Comparison of ENCODE assay signal across 16 mouse cellular contexts in the genomic region with DNA sequence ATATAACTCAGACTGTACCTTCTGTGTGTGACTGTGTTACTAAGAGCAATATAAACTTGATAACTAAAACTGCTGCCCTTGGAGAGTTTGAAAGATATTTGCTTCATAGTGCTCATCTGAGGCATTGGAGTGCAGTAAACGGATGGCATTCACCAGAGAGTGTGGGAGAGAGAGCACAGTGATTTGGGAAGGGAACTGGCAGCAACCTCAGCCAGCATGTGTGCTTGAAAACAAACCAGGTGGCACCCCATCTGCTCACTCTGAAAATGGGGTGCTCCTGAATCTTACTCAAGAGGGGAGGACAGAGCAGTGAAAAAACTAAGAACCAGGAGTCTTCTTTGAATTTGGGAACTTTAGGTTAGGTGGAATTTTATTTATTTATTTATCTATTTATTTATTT. TPM values are rescaled to one million over a fixed set of nuclear protein-coding genes. Genes with fewer than 3 reads are reported as not detected.
DNase-seq lines count a peak whose midpoint lies in the region; ATAC-seq lines count a peak whose summit lies in the region.
"Had no signal": no experiment of that assay in that cellular context is flagged by ENCODE, and none has a peak within 500 bp of the region (broad histone marks: within the 10 kb centered on the region; RNA-seq: fewer than 3 reads in every experiment).

No protein-coding gene starts in this region.

- no peak overlapping the region for H3K9ac ChIP-seq in forebrain, embryonic 15.5 days (replicated peaks)
- H3K9ac ChIP-seq in forebrain, embryonic 11.5 days (ENCODE audit: low read length), result no peak overlapping the region
- H3K9ac ChIP-seq in forebrain, embryonic 16.5 days (replicated peaks; ENCODE audit: low read depth, low read length), result no peak overlapping the region
- H3K9ac ChIP-seq: hindbrain, embryonic 12.5 days; intestine, embryonic 15.5 days; liver, embryonic 14.5 days; neural tube, embryonic 12.5 days had no signal

- peaks cover 25% of the 10 kb centered on the region for H3K36me3 ChIP-seq in forebrain, embryonic 15.5 days
- H3K36me3 ChIP-seq in forebrain, embryonic 11.5 days (ENCODE audit: control insufficient read depth, insufficient read depth, low read length), result peaks cover 6% of the 10 kb centered on the region; the same call in 1 of the 2 replicates
- H3K36me3 ChIP-seq in forebrain, embryonic 16.5 days (ENCODE audit: control insufficient read depth, insufficient read depth), result peaks cover 3% of the 10 kb centered on the region
- H3K36me3 ChIP-seq: intestine, embryonic 15.5 days had no signal

- H3K27me3 ChIP-seq in forebrain, embryonic 15.5 days, result no peaks in the 10 kb centered on the region
- H3K27me3 ChIP-seq in forebrain, embryonic 11.5 days (ENCODE audit: control insufficient read depth, insufficient read depth, low read length), result no peaks in the 10 kb centered on the region
- H3K27me3 ChIP-seq in forebrain, embryonic 16.5 days (replicated peaks; ENCODE audit: control insufficient read depth, insufficient read depth, low read length), result no peaks in the 10 kb centered on the region
- H3K27me3 ChIP-seq: hindbrain, embryonic 12.5 days; intestine, embryonic 15.5 days; neural tube, embryonic 12.5 days had no signal

- peak; percentile 88 for ATAC-seq in forebrain, embryonic 15.5 days (replicated peaks)
- ATAC-seq in forebrain, embryonic 11.5 days (replicated peaks; ENCODE audit: low FRiP score), result no peak
- ATAC-seq in forebrain, embryonic 16.5 days, result peak; percentile 88
- ATAC-seq: intestine, embryonic 15.5 days had no signal

- no peak overlapping the region for H3K4me3 ChIP-seq in forebrain, embryonic 15.5 days
- H3K4me3 ChIP-seq in forebrain, embryonic 11.5 days (ENCODE audit: low read depth, low read length), result no peak overlapping the region
- no peak overlapping the region for H3K4me3 ChIP-seq in forebrain, embryonic 16.5 days (replicated peaks; ENCODE audit: low read length)
- H3K4me3 ChIP-seq: hindbrain, embryonic 12.5 days; intestine, embryonic 15.5 days; limb, embryonic 10.5 days; neural tube, embryonic 12.5 days had no signal

- 65% methylated on average over 1 of the region's 1 CpGs for WGBS in forebrain, embryonic 15.5 days
- 84% methylated on average over 1 of the region's 1 CpGs for WGBS in forebrain, embryonic 11.5 days
- 58% methylated on average over 1 of the region's 1 CpGs for WGBS in forebrain, embryonic 16.5 days

- no peak for DNase-seq in forebrain, embryonic 11.5 days (ENCODE audit: low spot score)
- DNase-seq in cerebellum, adult 11-12 months, result peak; percentile 90
- peak; percentile 47 to 77 for DNase-seq in layer of hippocampus, postnatal 25 days (ENCODE audit: extremely low spot score in 1 of 2, low spot score in 1 of 2)
- DNase-seq in urinary bladder, adult 18-20 months (ENCODE audit: low spot score in 2 of 2), result no peak
- DNase-seq in gastrocnemius, postnatal 10 days, result no peak
- no peak for DNase-seq in spleen, postnatal 36 days (ENCODE audit: low spot score in 2 of 2)
- DNase-seq: adrenal gland, adult 2 months; kidney, postnatal 10 days; lung, postnatal 4 days had no signal

- no peak overlapping the region for H3K27ac ChIP-seq in forebrain, embryonic 15.5 days (replicated peaks)
- H3K27ac ChIP-seq in forebrain, embryonic 11.5 days (ENCODE audit: low read depth, low read length), result no peak overlapping the region
- H3K27ac ChIP-seq in forebrain, embryonic 16.5 days (ENCODE audit: low read length), result no peak overlapping the region
- H3K27ac ChIP-seq: hindbrain, embryonic 12.5 days; intestine, embryonic 15.5 days; limb, embryonic 10.5 days; liver, embryonic 14.5 days; neural tube, embryonic 12.5 days had no signal

- peaks cover 4% of the 10 kb centered on the region for H3K4me1 ChIP-seq in forebrain, embryonic 15.5 days
- no peaks in the 10 kb centered on the region for H3K4me1 ChIP-seq in forebrain, embryonic 11.5 days (replicated peaks; ENCODE audit: control insufficient read depth, insufficient read depth, low read length)
- no peaks in the 10 kb centered on the region for H3K4me1 ChIP-seq in forebrain, embryonic 16.5 days (replicated peaks; ENCODE audit: control insufficient read depth, insufficient read depth, low read length)
- H3K4me1 ChIP-seq: hindbrain, embryonic 12.5 days; intestine, embryonic 15.5 days; limb, embryonic 10.5 days; neural tube, embryonic 12.5 days had no signal

- H3K4me2 ChIP-seq in forebrain, embryonic 15.5 days (replicated peaks), result no peak overlapping the region
- H3K4me2 ChIP-seq in forebrain, embryonic 11.5 days (ENCODE audit: low read depth, low read length, severe bottlenecking), result no peak overlapping the region
- no peak overlapping the region for H3K4me2 ChIP-seq in forebrain, embryonic 16.5 days (ENCODE audit: low read length)
- H3K4me2 ChIP-seq: hindbrain, embryonic 12.5 days; intestine, embryonic 15.5 days; neural tube, embryonic 12.5 days had no signal

- H3K9me3 ChIP-seq in forebrain, embryonic 15.5 days, result no peaks in the 10 kb centered on the region
- no peaks in the 10 kb centered on the region for H3K9me3 ChIP-seq in forebrain, embryonic 11.5 days (ENCODE audit: control insufficient read depth, low read length)
- H3K9me3 ChIP-seq in forebrain, embryonic 16.5 days (ENCODE audit: control insufficient read depth, low read length), result no peaks in the 10 kb centered on the region
- H3K9me3 ChIP-seq: hindbrain, embryonic 12.5 days; intestine, embryonic 15.5 days; limb, embryonic 10.5 days; neural tube, embryonic 12.5 days had no signal

RNA-seq across cellular contexts. Expression of a gene that starts 21.3 kb away (rescaled TPM):
- polyA plus RNA-seq in forebrain, embryonic 15.5 days (2015; fragmentation: Nextera tagmentation; extraction: Ambion mirVana), result 245 and 257 TPM in 2 replicates
- polyA plus RNA-seq in forebrain, embryonic 11.5 days (2014; fragmentation: Nextera tagmentation; extraction: Ambion mirVana), result 242 and 251 TPM in 2 replicates
- 269 and 308 TPM in 2 replicates for polyA plus RNA-seq in forebrain, embryonic 16.5 days (2015; fragmentation: Nextera tagmentation; extraction: Ambion mirVana)
- total RNA-seq in layer of hippocampus, postnatal 25 days (2021), result 100 to 1,000 TPM; 314 to 316 TPM
- 100 to 1,000 TPM; 283 to 307 TPM for total RNA-seq in gastrocnemius, postnatal 10 days (2021)

RNA-seq across cellular contexts. Expression of a gene that starts 35.4 kb away (rescaled TPM):
- polyA plus RNA-seq in forebrain, embryonic 15.5 days (2015; fragmentation: Nextera tagmentation; extraction: Ambion mirVana), result 61.3 and 68.2 TPM in 2 replicates
- 32.9 and 33.7 TPM in 2 replicates for polyA plus RNA-seq in forebrain, embryonic 11.5 days (2014; fragmentation: Nextera tagmentation; extraction: Ambion mirVana)
- polyA plus RNA-seq in forebrain, embryonic 16.5 days (2015; fragmentation: Nextera tagmentation; extraction: Ambion mirVana), result 68.0 and 70.6 TPM in 2 replicates
- total RNA-seq in layer of hippocampus, postnatal 25 days (2021), result 10 to 100 TPM; 38.9 to 50.3 TPM
- total RNA-seq in gastrocnemius, postnatal 10 days (2021), result 10 to 100 TPM; 15.2 to 15.4 TPM

Comparison
In these comparisons a context has a peak if more than half of its experiments do, and no peak if none do; other contexts are left out.
1. DNase-seq: peak in cerebellum, adult 11-12 months (single experiment) and layer of hippocampus, postnatal 25 days (2 of 2); none in forebrain, embryonic 11.5 days (single experiment), urinary bladder, adult 18-20 months (0 of 2), gastrocnemius, postnatal 10 days (single experiment) and spleen, postnatal 36 days (0 of 2).